Mouse (Mus musculus): ENCODE results near the gene Cyp2f2.

DNA sequence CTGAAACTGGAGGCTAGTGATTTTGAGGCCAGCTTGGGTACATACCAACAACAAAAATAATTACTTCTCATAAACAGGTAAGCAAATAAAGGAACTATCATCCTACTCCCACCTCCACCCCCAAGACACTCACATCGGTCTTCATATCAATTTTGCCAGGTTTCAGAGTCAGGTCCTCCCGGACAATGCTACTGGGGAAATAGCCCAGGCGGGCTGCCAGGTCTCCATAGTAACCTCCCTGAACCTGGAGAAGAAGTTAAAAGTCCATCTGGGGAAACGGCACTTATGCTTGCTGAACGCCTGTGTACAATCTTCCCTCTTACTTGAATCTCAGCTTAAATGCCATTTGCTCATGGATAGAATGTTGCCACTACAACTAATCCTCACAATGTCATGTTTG lies 60.3 kb downstream of the Cyp2f2 start:
- TF ChIP-seq GATA1 (IDR thresholded peaks at IDR 0.05; ENCODE audit: borderline replicate concordance, low read length) (no peak), FLI1 (IDR thresholded peaks at IDR 0.05; ENCODE audit: low read length) (no peak)

Measured in megakaryocyte, embryonic 14.5 days (primary cell).